Mouse (Mus musculus) MEL (cell line): ENCODE data around the gene Stkld1. TPM values are rescaled to one million over a fixed set of nuclear protein-coding genes. Genes with fewer than 3 reads are reported as not detected.

Source experiments
- DNase-seq: peaks from one replicate; pipeline ENCODE4 v3.0.0; 2011; ENCODE audit warnings: low read depth, low spot score
- H3K27ac ChIP-seq: 2 replicates; pipeline ENCODE4 v1.5.1; 2012; ENCODE audit warnings: low read depth, mild to moderate bottlenecking, control low read depth, low read length, moderate library complexity; ENCODE audit not compliant: control insufficient read depth
- H3K27me3 ChIP-seq, 2 experiments: fragments of 150-350 bp in 1 of 2; sonication (generic) in 1 of 2; 2 replicates each; pipeline ENCODE4 v1.6.1; 2012; ENCODE audit warnings: low read length in 2 of 2, mild to moderate bottlenecking in 2 of 2, improper control_type of control experiment in 1 of 2, moderate library complexity in 1 of 2; ENCODE audit not compliant: insufficient read depth in 2 of 2, control insufficient read depth in 1 of 2
- H3K36me3 ChIP-seq, 2 experiments: 2 replicates each; pipeline ENCODE4 v1.6.1; 2012 to 2014; ENCODE audit warnings: low read length in 2 of 2, improper control_type of control experiment in 1 of 2, inconsistent platforms in 1 of 2, mild to moderate bottlenecking in 1 of 2; ENCODE audit not compliant: insufficient read depth in 2 of 2, control insufficient read depth in 1 of 2
- H3K4me1 ChIP-seq, 2 experiments: fragments of 150-350 bp in 1 of 2; sonication (generic) in 1 of 2; 2 replicates each; pipeline ENCODE4 v1.6.1; 2012; ENCODE audit warnings: low read length in 2 of 2, improper control_type of control experiment in 1 of 2, mild to moderate bottlenecking in 1 of 2; ENCODE audit not compliant: insufficient read depth in 2 of 2, control insufficient read depth in 1 of 2
- H3K4me3 ChIP-seq, 2 experiments: fragments of 150-350 bp in 1 of 2; sonication (generic) in 1 of 2; 2 replicates each; pipeline ENCODE4 v1.5.1; 2012; ENCODE audit warnings: low read depth in 2 of 2, low read length in 2 of 2, mild to moderate bottlenecking in 2 of 2, moderate library complexity in 2 of 2, control low read depth in 1 of 2, improper control_type of control experiment in 1 of 2; ENCODE audit not compliant: control insufficient read depth in 1 of 2, insufficient read depth in 1 of 2
- H3K79me2 ChIP-seq: 2 replicates; pipeline ENCODE4 v1.6.1; 2012; ENCODE audit warnings: mild to moderate bottlenecking, low read length, moderate library complexity; ENCODE audit not compliant: control insufficient read depth, poor library complexity, insufficient read depth
- H3K9ac ChIP-seq: 2 replicates; pipeline ENCODE4 v1.6.1; 2012; ENCODE audit warnings: low read depth, mild to moderate bottlenecking, control low read depth, low read length, moderate library complexity; ENCODE audit not compliant: control insufficient read depth, poor library complexity, severe bottlenecking
- H3K9me3 ChIP-seq: fragments of 150-350 bp; sonication (generic); replicated peaks from 2 replicates; pipeline ENCODE4 v1.6.1; 2012; ENCODE audit warnings: mild to moderate bottlenecking, low read length, improper control_type of control experiment, moderate library complexity; ENCODE audit not compliant: insufficient read depth
- CHD1 ChIP-seq: IDR thresholded peaks from 2 replicates; pipeline ENCODE4 v1.6.1; 2012; ENCODE audit warnings: low read depth, mild to moderate bottlenecking, inconsistent platforms, low read length, improper control_type of control experiment
- CHD2 ChIP-seq: IDR thresholded peaks from 2 replicates; pipeline ENCODE4 v1.6.1; 2011; ENCODE audit warnings: low read length, improper control_type of control experiment
- CTCF ChIP-seq, 3 experiments: IDR thresholded peaks in 2 of 3; conservative IDR thresholded peaks in 1 of 3; 2 replicates each; pipeline ENCODE4 v1.5.1; 2011 to 2012; ENCODE audit warnings: low read length in 3 of 3, low read depth in 2 of 3, mild to moderate bottlenecking in 2 of 3, improper control_type of control experiment in 1 of 3, inconsistent platforms in 1 of 3, mixed read lengths in 1 of 3, moderate library complexity in 1 of 3; ENCODE audit not compliant: control insufficient read depth in 1 of 3, insufficient read depth in 1 of 3, poor library complexity in 1 of 3, severe bottlenecking in 1 of 3
- E2F4 ChIP-seq: IDR thresholded peaks from 2 replicates; pipeline ENCODE4 v1.6.1; 2011; ENCODE audit warnings: low read depth, low read length, improper control_type of control experiment, borderline replicate concordance
- ELF1 ChIP-seq: IDR thresholded peaks from 2 replicates; pipeline ENCODE4 v1.6.1; 2014; ENCODE audit warnings: low read depth, mild to moderate bottlenecking, inconsistent platforms, low read length, improper control_type of control experiment, moderate library complexity
- ETS1 ChIP-seq: IDR thresholded peaks from 2 replicates; pipeline ENCODE4 v1.6.1; 2012; ENCODE audit warnings: low read depth, mild to moderate bottlenecking, inconsistent platforms, low read length, improper control_type of control experiment, moderate library complexity
- GABPA ChIP-seq: IDR thresholded peaks from 2 replicates; pipeline ENCODE4 v1.6.1; 2012; ENCODE audit warnings: low read depth, mild to moderate bottlenecking, inconsistent platforms, low read length, improper control_type of control experiment, moderate library complexity
- HCFC1 ChIP-seq: IDR thresholded peaks from 2 replicates; pipeline ENCODE4 v1.6.1; 2012; ENCODE audit warnings: low read depth, mild to moderate bottlenecking, inconsistent platforms, low read length, improper control_type of control experiment, moderate library complexity
- JUND ChIP-seq: IDR thresholded peaks from 2 replicates; pipeline ENCODE4 v1.6.1; 2011; ENCODE audit warnings: low read depth, mild to moderate bottlenecking, improper control_type of control experiment, low read length
- KAT2A ChIP-seq: conservative IDR thresholded peaks from 2 replicates; pipeline ENCODE4 v1.6.1; 2012; ENCODE audit warnings: low read depth, low read length, improper control_type of control experiment, inconsistent platforms
- MEF2A ChIP-seq: IDR thresholded peaks from 2 replicates; pipeline ENCODE4 v1.6.1; 2014; ENCODE audit warnings: low read depth, mild to moderate bottlenecking, inconsistent platforms, low read length, improper control_type of control experiment; ENCODE audit not compliant: poor library complexity, insufficient replicate concordance, severe bottlenecking; ENCODE audit errors: extremely low read depth
- MXI1 ChIP-seq: IDR thresholded peaks from 2 replicates; pipeline ENCODE4 v1.6.1; 2011; ENCODE audit warnings: mild to moderate bottlenecking, low read depth, low read length, improper control_type of control experiment
- MYB ChIP-seq: IDR thresholded peaks from 2 replicates; pipeline ENCODE4 v1.6.1; 2011; ENCODE audit warnings: mild to moderate bottlenecking, low read depth, low read length, improper control_type of control experiment
- MYC ChIP-seq: IDR thresholded peaks from 2 replicates; pipeline ENCODE4 v1.6.1; 2011; ENCODE audit warnings: low read depth, mild to moderate bottlenecking, low read length, improper control_type of control experiment, moderate library complexity
- NELFE ChIP-seq: IDR thresholded peaks from 2 replicates; pipeline ENCODE4 v1.6.1; 2011; ENCODE audit warnings: low read depth, low read length, improper control_type of control experiment
- POLR2A ChIP-seq, 2 experiments: IDR thresholded peaks; 2 replicates each; pipeline ENCODE4 v1.6.1; 2011 to 2012; ENCODE audit warnings: low read length in 2 of 2, mild to moderate bottlenecking in 2 of 2, control low read depth in 1 of 2, improper control_type of control experiment in 1 of 2, low read depth in 1 of 2, moderate library complexity in 1 of 2; ENCODE audit not compliant: control insufficient read depth in 1 of 2, insufficient read depth in 1 of 2, poor library complexity in 1 of 2
- POLR2AphosphoS2 ChIP-seq: IDR thresholded peaks from 2 replicates; pipeline ENCODE4 v1.6.1; 2011; ENCODE audit warnings: low read length, improper control_type of control experiment
- SIN3A ChIP-seq: IDR thresholded peaks from 2 replicates; pipeline ENCODE4 v1.6.1; 2012; ENCODE audit warnings: low read length, improper control_type of control experiment, inconsistent platforms
- SMC3 ChIP-seq: IDR thresholded peaks from 2 replicates; pipeline ENCODE4 v1.6.1; 2011; ENCODE audit warnings: low read depth, low read length, improper control_type of control experiment
- TAL1 ChIP-seq: IDR thresholded peaks from 2 replicates; pipeline ENCODE4 v1.6.1; 2012; ENCODE audit warnings: mild to moderate bottlenecking, inconsistent platforms, low read length, moderate library complexity, mixed read lengths
- UBTF ChIP-seq: IDR thresholded peaks from 2 replicates; pipeline ENCODE4 v1.6.1; 2012; ENCODE audit warnings: low read depth, mild to moderate bottlenecking, inconsistent platforms, low read length, improper control_type of control experiment, moderate library complexity, borderline replicate concordance; ENCODE audit not compliant: insufficient read depth
- USF1 ChIP-seq: IDR thresholded peaks from 2 replicates; pipeline ENCODE4 v1.6.1; 2014; ENCODE audit warnings: low read depth, mild to moderate bottlenecking, inconsistent platforms, low read length, improper control_type of control experiment, moderate library complexity
- ZMIZ1 ChIP-seq: IDR thresholded peaks from 2 replicates; pipeline ENCODE4 v1.6.1; 2012; ENCODE audit warnings: low read depth, mild to moderate bottlenecking, inconsistent platforms, low read length, improper control_type of control experiment, moderate library complexity
- polyA plus RNA-seq, 2 experiments: library from polyadenylated mRNA; stranded (reverse) in 1 of 2; unstranded in 1 of 2; fragments of >175 nt in 1 of 2; fragments of >200 nt in 1 of 2; gene quantifications; 2 replicates each; pipeline versions ENCODE4 v1.2.1 to v1.2.4; 2012; ENCODE audit warnings: low replicate concordance in 2 of 2, low read depth in 1 of 2; ENCODE audit not compliant: insufficient read length in 2 of 2, insufficient read depth in 1 of 2, missing spikeins in 1 of 2
- total RNA-seq: library from RNA; depleted of rRNA; stranded (reverse); fragments of 300-350 nt; gene quantifications from 2 replicates; pipeline ENCODE4 v1.2.3, GENCODE M21; 2012

The Stkld1 gene
- total and polyA plus RNA-seq, 3 experiments = 0.25 TPM; not detected in 2

DNA sequence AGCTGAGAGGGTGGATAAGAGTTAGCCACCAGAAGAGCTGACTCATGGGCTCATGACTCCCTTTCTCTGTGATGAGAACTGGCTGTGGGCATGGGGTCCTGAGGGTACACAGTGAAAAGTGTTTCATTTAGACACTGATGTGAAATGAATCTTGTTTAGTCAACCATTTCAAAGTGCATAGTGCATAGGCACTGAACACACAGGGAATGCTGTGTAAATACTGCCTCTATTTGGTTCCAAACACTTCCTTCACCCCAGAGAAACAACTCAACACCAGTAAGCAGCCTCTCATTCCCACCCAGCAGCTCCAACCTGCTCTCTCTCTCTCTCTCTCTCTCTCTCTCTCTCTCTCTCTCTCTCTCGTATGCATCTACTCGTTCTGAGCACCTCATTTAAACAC is 50.3 kb downstream of the Stkld1 start (continued):
- TF ChIP-seq ETS1 = no peak
- TF ChIP-seq MEF2A = no peak
- no peak for TF ChIP-seq SIN3A
- no peak for TF ChIP-seq SMC3
- TF ChIP-seq MXI1 = no peak
- TF ChIP-seq JUND = no peak

DNA sequence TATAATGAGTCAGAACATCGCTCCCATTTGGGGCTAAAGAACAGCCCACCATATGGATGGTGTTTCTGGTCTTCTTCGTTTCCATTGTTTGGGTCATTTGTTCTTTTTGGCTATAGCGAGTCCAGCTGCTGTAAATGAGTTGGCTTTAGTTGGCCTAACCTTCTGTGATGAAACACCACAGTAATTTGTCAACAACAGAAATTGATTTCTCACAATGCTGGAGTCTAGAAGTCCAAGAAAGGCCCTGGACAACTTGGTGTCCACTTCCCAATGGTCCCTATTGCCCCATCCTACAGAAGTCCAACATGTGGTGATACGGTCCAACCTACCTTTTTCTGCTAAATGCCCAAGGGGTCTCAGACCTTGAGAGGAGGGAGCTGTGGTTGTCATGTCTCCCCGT is 50.8 kb downstream of the Stkld1 start:
- peaks cover 0 to 3% of the 10 kb centered on the region in 2 experiments; a peak in 1 of 4 replicates for H3K4me1 ChIP-seq
- no peak overlapping the region for H3K9ac ChIP-seq
- H3K4me3 ChIP-seq = no peak overlapping the region
- no peaks in the 10 kb centered on the region; a peak in 1 of 4 replicates for H3K27me3 ChIP-seq
- no peaks in the 10 kb centered on the region for H3K79me2 ChIP-seq
- no peaks in the 10 kb centered on the region for H3K9me3 ChIP-seq
- TF ChIP-seq POLR2A (IDR thresholded peaks at IDR 0.05; ENCODE audit: control insufficient read depth in 1 of 2, insufficient read depth in 1 of 2, low read depth in 1 of 2, low read length in 2 of 2, poor library complexity in 1 of 2) (no peak), CTCF (IDR thresholded peaks at IDR 0.05 in 2 of 3, conservative IDR thresholded peaks at IDR 0.05 in 1 of 3; ENCODE audit: control insufficient read depth in 1 of 3, insufficient read depth in 1 of 3, low read depth in 2 of 3, low read length in 3 of 3, poor library complexity in 1 of 3, severe bottlenecking in 1 of 3) (no peak), GABPA (no peak), POLR2AphosphoS2 (no peak), JUND (no peak), USF1 (no peak), UBTF (no peak), MYB (no peak), TAL1 (no peak), CHD2 (no peak), ZMIZ1 (no peak), CHD1 (no peak), MYC (no peak), ELF1 (no peak), E2F4 (no peak), HCFC1 (no peak), KAT2A (no peak), SIN3A (no peak), NELFE (no peak)
- no peaks in the 10 kb centered on the region for H3K36me3 ChIP-seq
- H3K27ac ChIP-seq = no peak overlapping the region
- DNase-seq = no peak
